Mouse (Mus musculus) cerebellum, adult 9-11 months (tissue): ENCODE measurements around the gene Foxj3.
"Not testable (repeated sequence)": the region's sequence is repeated elsewhere in the genome, so short reads cannot be mapped to it uniquely, and the experiment has no call there.

ENCODE experiments used
- DNase-seq: peaks from one replicate; pipeline ENCODE4 v3.0.0; 2022

Gene Foxj3

GRCm38 (mm10) chr4:119536615-119537014 is at the start of gene Foxj3:
Gene Foxj3, plus strand, starts transcription at chr4:119537004.
- not testable (repeated sequence) for DNase-seq

DNA sequence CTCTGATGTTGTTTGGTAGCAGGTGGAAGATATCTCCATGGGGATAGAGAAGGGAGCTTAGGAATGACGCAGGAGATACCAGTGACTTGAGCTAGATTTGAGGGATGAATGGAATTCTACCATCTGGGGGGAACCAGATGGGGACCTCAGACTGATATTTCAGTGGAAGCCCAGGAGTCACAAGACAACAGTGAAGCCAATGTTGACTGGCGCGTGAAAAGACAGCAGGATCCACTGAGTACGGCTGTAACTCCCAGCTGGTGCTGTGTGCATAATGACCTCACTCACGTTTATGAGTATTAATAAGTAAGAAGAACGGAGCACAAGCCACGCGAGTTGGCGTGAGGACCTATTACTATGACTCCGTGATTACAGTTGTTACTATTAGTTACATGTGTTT is 47.1 kb upstream of the Foxj3 start:
- no peak for DNase-seq

GRCm38 (mm10) chr4:119490806-119491205 is 46.0 kb upstream of the Foxj3 start:
- DNase-seq: peak; percentile 55

DNA sequence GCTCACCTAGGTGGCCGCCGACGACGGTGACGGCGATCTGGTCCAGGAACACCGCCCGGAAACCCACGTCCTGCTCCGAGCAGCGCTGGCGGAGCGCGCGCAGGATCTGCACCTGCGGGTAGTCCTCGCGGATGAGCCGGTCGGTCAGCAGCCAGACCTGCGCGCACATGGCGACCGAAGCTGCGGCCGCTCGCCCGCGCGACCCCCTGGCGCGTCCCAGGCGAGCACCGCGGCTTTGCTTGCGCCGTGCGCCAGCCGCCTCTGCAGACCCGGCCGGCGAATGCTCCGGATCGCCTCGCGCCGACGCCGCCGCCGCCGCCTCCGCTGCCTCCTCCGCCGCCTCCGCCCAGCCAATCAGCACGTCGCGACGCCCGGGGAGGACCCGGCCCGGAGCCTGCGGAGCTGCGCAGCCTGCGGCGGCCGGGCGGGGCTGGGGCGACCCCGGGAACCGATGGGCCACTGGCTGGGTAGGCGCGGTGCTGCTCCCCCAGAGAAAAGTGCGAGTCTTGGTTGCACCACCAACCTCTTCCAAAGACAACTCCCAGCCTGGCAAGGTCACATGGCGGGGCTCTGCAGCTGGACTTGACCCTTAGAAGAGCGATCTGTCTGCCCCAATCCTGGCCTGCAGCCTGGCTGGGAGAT is 44.4 kb upstream of the Foxj3 start, which contains the start of gene Rimkla:
Gene Rimkla, minus strand, starts transcription at position 338 of the 642 bp plus-strand sequence.
- peak; percentile 84 for DNase-seq

DNA sequence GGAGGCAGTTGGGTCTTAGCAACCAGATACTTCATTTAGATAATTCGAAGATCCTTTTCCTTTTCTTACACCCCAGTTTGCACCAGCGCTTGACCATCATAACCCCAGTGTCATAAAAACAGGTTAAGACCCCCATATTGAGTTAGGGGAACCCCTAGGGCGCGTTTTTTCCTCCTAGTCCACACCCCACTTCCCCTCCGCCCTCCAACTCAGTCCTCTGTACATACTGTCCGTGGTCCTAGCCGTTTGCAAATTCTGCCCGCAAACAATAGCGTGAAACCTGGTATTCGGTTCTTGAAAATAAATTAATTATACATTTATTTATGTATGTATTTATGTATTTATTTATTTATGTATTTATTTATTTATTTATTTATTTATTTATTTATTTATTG is 43.9 kb upstream of the Foxj3 start:
- DNase-seq: no peak

GRCm38 (mm10) chr4:119498319-119498848 is 38.4 kb upstream of the Foxj3 start:
- DNase-seq: no peak

DNA sequence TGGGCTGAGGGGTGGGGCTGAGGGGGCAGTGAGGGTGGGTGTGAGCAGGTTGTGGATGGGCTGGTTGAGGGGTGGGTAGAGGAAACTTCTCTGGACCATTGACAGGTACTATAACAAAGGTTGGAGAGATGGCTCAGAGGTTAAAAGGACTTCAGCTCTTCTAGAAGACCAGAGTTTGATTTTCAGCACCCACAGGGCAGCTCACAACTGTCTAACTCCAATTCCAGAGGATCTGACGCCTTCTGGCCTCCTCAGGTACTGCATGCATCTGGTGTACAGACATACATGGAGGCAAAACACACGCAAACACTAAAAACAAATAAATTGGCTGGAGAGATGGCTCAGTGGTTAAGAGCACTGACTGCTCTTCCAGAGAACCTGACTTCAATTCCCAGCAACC is 25.2 kb upstream of the Foxj3 start:
- no peak for DNase-seq

- no peak for DNase-seq
These were observed 24.1 kb upstream of the Foxj3 start for GRCm38 (mm10) chr4:119512731-119513141.

DNA sequence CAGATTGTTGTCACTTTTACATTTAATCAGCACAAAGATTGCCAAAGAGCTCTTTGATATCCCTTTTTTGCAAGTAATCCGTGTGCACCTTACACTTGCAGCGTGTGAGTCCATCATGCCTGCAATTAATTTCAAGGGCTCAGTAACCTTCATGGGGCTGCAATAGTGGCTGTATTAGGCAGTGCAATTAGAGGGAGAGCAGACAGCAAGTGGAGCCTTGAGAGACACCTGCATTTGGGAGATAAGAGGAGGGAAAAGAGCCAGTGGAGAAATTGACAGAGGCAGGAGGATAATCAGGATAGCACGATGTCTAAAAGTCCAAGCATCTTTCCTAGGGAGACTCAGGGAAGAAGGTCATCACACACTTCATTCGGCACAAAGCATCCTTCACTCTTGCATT is 13.2 kb upstream of the Foxj3 start:
- no peak for DNase-seq

- no peak for DNase-seq
These were observed 12.8 kb upstream of the Foxj3 start for GRCm38 (mm10) chr4:119524010-119524409.

GRCm38 (mm10) chr4:119524466-119524865 is 12.3 kb upstream of the Foxj3 start:
- no peak for DNase-seq

DNA sequence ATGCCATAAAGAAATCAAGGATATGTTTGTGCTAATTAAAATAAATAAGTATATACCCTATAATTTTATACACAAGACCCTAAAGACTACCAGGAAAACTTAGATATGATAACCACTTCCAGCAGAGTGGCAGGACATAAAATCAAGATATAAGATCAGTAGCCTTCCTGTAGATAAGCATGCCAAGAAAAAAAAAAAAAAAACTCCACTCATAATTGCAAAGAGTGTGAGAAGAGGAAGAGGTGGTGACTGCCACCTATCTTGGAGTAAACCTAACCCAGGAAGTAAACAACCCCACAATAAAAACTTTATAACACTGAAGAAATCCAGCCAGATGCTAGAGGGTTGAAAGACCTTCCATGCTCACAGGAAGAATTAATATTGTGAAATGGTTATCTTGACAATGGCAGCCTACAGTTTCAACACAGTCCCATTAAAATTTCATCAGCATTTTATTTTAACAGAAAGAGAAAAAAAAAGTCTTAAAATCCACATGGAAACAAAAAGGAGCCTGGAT is 10.4 kb upstream of the Foxj3 start:
- DNase-seq: no peak

- peak; percentile 15 for DNase-seq
These were observed 5.0 kb upstream of the Foxj3 start for GRCm38 (mm10) chr4:119531813-119532212.

- DNase-seq: no peak
These were observed 1.7 kb upstream of the Foxj3 start for GRCm38 (mm10) chr4:119535103-119535502.

- peak; percentile 15 for DNase-seq
These were observed 632 bp downstream of the Foxj3 start for GRCm38 (mm10) chr4:119537436-119537835.

DNA sequence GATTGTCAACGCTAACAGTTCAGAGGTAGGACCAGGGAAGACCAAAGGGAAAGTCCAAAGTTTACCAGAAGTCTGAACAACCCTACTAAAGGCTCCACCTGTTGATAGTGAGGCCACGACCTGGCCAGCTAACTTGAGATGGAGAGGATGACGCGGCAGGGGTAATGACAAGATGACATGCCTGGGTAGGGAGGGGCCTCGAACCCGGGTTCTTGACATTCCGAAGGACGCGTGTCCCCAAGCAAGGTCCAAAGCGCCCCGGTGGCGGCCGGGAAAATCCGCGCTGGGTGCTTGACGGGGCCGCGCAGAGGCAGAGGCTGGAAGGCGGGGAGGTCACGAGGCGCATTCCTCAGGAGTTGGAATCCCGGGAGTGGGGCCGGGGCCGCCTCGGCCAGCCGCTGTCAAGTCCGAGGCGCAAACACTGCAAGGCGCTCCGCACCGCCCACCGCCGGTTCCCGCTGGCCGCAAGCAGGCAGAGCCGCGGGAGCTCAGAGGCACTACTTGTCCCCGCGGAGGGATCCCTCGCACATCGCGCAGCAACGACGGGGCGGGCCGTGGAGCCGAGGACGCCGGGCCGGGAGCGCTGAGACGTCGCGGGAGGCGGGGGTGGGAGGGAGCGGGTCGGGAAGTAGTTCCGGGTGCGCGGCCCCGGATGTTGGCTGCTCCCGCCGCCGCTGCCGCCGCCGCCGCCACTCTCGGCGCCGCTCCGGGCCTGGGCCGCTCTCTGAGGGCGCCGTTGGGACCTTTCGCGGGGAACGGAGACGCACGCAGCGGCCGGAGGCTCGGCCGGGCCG is 2.4 kb downstream of the Foxj3 start, which contains the start of gene Frg2f1:
Gene Frg2f1, minus strand, starts transcription at position 499 of the 794 bp plus-strand sequence.
- peak; percentile 93 for DNase-seq

DNA sequence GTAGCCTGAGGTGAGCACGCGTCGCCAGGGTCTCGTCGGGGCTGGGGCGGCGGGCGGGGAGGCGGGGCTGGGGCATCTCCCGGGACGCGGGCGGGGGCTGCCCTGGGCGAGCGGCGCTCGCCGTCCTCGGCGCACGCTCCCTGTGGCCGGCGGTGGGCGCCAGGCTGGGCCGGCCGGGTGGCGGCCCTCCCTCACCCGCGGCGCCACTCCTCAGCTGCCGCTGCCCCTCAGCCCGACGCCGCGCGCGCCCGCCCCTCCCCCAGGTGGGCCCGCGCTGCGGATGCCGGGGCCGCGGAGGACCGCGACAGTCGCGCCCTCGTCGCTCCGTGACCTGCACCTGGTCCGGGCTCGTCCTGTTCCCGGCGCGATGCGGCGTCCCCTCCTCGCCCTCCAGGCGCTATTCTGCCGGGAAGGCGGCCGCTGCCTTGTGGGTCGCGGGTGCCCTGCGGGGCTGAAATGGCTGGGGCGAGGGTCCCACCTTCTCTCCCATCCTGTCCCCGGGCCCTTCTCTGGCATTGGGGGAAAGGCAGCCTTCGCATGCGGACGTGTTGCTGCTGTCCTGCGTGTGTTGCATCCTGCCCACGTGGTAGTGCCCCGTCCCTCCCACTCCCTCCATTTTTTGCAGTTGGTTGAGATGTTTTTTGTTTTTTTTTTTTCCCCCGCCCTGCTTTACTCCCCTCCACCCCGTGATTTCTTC is 3.2 kb downstream of the Foxj3 start:
- DNase-seq: peak; percentile 70

DNA sequence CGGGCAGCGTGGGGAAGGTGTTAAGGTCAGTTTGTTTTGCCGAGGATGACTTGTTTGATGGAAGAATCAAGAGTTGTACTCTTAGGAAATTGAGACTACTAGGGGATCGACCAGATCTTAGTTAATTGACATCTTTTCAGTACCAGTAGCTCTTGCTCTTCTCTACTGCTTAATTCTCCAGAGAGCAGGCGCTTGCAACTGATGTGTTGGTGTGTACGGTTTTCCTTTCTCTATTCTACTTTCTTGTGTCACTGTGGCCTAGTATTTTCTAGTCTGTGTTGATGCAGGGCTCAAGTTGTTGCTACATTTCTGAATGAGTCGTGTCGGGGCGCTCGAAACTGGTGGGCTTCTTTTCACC is 3.7 kb downstream of the Foxj3 start:
- peak; percentile 9 for DNase-seq

GRCm38 (mm10) chr4:119550864-119551263 is 14.1 kb downstream of the Foxj3 start:
- DNase-seq: no peak

- DNase-seq: no peak
These were observed 18.7 kb downstream of the Foxj3 start for GRCm38 (mm10) chr4:119555466-119555865.

GRCm38 (mm10) chr4:119563136-119563535 is 26.3 kb downstream of the Foxj3 start:
- peak; percentile 20 for DNase-seq

GRCm38 (mm10) chr4:119566322-119566835 is 29.6 kb downstream of the Foxj3 start:
- peak; percentile 14 for DNase-seq

- no peak for DNase-seq
These were observed 35.9 kb downstream of the Foxj3 start for GRCm38 (mm10) chr4:119572682-119573081.
